Mouse (Mus musculus): ENCODE measurements around the gene Crabp2.

The Crabp2 gene

GRCm38 (mm10) chr3:87959371-87959770, 10.9 kb downstream of the Crabp2 start:
- no peak for DNase-seq

GRCm38 (mm10) chr3:87960191-87960585, 11.7 kb downstream of the Crabp2 start:
- no peak for DNase-seq

GRCm38 (mm10) chr3:87960586-87961191, 12.2 kb downstream of the Crabp2 start:
- peak; percentile 79 for DNase-seq

GRCm38 (mm10) chr3:87970184-87970938, 21.9 kb downstream of the Crabp2 start:
- no peak for DNase-seq

- DNase-seq: no peak
Measured at GRCm38 (mm10) chr3:87970939-87971488, 22.5 kb downstream of the Crabp2 start, which contains the start of gene Nes. TSS of gene Nes (plus strand) at chr3:87971078.

GRCm38 (mm10) chr3:87971489-87972202, 23.2 kb downstream of the Crabp2 start:
- DNase-seq: no peak

- no peak for DNase-seq
Measured at GRCm38 (mm10) chr3:87972203-87972664, 23.8 kb downstream of the Crabp2 start.

GRCm38 (mm10) chr3:87972776-87973175, 24.3 kb downstream of the Crabp2 start:
- no peak for DNase-seq

- DNase-seq: no peak
Measured at GRCm38 (mm10) chr3:87973593-87974380, 25.3 kb downstream of the Crabp2 start.

GRCm38 (mm10) chr3:87974381-87974987, 26.0 kb downstream of the Crabp2 start:
- DNase-seq: no peak

GRCm38 (mm10) chr3:87979493-87979892, 31.0 kb downstream of the Crabp2 start:
- no peak for DNase-seq

GRCm38 (mm10) chr3:87980085-87980484, 31.6 kb downstream of the Crabp2 start:
- no peak for DNase-seq

GRCm38 (mm10) chr3:87980728-87981127, 32.3 kb downstream of the Crabp2 start:
- no peak for DNase-seq

- no peak for DNase-seq
Measured at GRCm38 (mm10) chr3:87981214-87981760, 32.8 kb downstream of the Crabp2 start.

- DNase-seq: no peak
Measured at GRCm38 (mm10) chr3:87981894-87982835, 33.7 kb downstream of the Crabp2 start.

GRCm38 (mm10) chr3:87982836-87983601, 34.6 kb downstream of the Crabp2 start:
- DNase-seq: no peak

- DNase-seq: no peak
Measured at GRCm38 (mm10) chr3:87983627-87984026, 35.2 kb downstream of the Crabp2 start.

- DNase-seq: no peak
Measured at GRCm38 (mm10) chr3:87984094-87984493, 35.6 kb downstream of the Crabp2 start.

- DNase-seq: no peak
Measured at GRCm38 (mm10) chr3:87985505-87986320, 37.2 kb downstream of the Crabp2 start.

All from right cerebral cortex, adult 18-20 months (tissue).